Mouse (Mus musculus) naive thymus-derived CD4-positive, alpha-beta T cell, adult 2 months (primary cell): ENCODE results near the gene St6galnac6.

Experiments used
- DNase-seq: peaks from one replicate; pipeline ENCODE4 v3.0.0-alpha.2; 2011; ENCODE audit warnings: low read depth

Gene St6galnac6

DNA sequence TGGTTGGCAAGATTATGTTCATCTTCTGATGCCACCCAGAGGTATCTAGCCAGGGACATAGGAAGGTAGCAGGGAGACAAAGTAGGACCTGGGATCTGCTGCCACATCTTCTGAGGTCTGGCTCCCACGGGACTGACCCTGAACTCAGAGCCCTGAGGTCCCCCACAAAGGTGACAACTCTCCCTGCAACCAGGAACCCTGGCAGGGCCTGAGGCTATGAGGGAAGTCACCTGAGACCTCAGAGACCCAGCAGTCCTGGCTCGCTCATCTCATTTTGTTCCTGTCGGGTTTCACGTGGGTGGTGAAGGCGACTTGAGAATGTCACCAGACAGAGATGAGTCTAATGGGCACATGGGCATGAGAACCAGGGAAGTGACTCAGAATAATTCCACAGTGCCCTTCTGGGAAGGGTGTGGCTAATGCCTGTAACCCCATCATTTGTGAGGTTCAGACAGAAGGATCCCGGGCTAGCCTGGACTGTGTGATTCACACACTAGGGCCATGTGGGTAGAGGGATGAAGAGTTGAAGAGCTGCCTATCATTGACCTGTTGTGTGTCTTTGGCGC is 14.3 kb upstream of the St6galnac6 start:
- peak; percentile 20 for DNase-seq

DNA sequence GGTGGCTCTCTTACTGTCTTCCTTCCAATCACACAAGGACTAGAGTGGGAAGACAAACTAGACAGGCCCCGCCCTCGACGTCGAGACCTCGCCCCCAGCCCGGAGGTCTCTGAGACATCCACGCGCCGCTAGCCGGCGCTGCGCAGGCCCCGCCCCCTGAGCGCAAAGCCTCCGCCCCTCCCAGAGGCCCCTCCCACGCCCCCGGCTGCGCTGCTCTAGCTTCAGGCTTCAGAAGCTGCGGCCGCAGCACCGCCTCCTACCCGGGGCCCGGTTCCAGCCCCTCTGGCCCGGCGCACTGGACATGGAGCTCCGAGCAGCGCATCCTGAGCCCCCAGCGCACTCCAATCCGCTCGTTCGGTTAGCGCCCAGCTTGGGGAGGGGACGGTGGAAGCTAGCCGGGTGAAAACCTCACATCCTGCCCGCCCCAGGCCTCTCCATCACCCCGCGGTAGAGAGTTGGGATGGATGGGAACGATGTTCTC is 12.6 kb upstream of the St6galnac6 start, which contains the start of gene St6galnac4:
Gene St6galnac4 (plus strand): TSS at position 225 of the 481 bp plus-strand sequence.
- DNase-seq: peak; percentile 97

DNA sequence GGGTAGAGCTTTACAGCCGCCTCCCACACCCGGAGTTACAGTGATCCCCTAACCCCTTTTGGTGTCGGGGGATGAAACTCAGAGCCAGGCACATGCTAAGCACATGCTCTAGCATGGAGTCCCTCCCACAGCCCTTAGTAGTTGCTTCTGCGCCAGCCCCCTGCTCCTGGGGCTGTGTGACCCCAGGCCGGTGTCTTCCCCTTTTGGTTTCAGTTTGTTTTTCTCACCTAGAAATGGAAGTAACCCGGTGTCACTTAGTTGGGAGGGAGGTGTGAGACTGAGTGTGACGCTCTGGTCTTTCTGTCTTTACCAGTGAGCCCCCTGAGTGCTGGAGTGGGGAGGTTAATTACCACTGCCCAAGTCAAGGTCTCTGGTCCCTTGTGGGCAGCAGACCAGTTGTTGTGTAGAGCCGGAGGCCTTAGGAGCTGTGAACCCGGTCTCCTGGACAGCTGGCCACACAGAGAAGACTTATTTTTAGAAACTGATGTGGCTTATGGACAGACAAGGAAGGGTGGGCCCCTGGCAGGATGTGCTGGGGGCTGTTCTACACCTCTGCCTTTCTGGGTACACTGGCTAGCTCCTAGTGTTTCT is 11.7 kb upstream of the St6galnac6 start:
- peak; percentile 73 for DNase-seq

DNA sequence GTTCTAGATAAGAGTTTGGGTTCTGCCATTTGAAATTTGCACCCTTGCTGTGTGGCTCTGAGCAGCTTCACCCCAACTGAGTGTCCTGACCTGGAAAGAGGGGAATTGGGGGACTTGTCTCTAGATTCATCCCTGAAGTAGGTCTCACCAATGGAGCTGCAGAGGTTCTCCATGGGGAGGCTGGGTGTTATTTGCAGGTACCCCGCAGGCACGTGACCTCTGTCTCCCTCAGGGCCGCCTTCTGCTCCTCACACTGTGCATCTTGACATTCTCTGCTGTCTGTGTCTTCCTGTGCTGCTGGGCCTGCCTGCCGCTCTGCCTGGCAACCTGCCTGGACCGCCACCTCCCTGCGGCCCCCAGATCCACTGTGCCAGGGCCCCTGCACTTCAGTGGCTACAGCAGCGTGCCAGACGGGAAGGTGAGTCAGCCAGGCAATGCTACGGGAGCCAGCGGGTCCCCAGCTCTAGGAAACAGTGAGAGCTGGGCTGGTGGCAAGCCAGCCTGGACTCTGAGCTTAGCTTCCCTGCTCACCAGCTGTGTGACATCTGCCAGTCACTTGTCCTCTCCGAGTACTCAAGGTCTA is 10.2 kb upstream of the St6galnac6 start:
- DNase-seq: no peak

DNA sequence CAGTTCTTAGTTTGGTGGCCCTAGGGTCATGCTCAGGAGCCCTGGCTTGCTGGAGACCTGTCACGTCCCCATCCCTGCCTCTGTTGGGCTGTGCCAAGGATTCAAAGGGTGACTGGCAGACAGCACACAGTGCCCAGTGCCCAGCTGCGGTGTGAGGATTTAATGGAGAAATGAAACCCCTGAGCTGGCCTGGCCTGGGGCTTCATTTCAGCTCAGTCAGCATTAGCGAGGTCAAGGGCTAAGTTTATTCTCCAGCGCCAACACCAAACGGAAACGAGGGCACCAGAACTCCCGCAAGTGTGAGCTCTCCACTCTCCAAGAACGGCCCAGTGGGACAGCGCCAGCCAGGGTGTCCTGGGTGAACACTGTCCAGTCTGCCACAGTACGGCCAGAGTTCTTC is 9.3 kb upstream of the St6galnac6 start:
- DNase-seq: no peak

DNA sequence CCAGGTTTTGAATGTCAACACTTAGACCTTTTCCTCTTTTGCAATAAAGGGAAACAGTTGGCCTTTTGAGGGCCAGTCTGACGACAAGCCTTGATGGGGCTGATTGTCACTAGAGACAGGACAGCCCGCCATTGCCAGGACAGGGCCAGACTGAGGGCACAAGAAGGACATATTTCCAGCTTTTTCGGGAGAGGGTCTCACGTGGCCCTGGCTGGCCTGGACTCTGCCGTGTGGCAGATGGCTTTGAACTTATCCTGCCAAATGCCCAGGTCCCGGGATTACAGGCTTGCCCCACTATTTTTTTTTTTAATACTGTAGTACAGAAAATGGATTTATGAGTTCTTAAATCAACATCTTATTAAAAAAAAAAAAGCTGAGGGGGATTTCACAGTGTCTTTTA is 8.3 kb upstream of the St6galnac6 start:
- DNase-seq: no peak

DNA sequence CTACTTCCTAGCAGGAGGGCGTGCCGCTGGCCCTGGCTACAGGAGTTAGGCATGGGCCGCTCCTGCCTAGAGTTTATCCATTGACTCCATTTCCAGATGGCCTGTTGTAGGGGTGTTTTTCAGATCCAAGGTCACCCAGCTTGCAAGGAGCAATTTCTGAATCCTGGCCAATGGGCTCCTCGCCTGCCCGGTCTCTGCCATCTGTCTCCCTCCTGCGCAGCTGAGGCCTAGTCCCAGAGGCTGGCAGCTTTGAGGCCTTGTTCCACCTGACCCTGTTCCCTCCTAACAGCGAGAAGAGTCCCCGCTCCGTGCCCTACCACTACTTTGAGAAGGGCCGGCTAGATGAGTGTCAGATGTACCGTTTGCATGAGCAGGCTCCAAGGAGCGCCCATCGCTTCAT is 2.8 kb upstream of the St6galnac6 start:
- no peak for DNase-seq

DNA sequence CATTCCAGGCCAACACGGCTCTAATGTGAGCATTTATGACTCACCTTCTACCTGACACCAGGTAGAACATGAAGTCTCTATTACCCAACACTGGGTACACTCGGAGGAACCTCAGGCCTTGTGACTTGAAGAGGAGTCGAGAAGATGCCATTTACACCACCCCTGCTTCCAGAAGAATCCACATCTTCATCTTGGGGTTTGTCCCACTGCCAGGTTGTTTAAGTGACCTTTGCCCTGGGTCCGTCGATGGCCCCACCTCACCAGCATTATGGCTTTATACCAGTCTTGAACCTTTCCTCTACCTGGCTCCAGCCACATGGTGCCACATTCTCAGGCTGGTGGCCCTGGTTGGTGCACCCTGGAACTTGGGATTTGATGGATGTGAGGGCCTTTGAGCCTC is 2.3 kb upstream of the St6galnac6 start:
- DNase-seq: no peak

DNA sequence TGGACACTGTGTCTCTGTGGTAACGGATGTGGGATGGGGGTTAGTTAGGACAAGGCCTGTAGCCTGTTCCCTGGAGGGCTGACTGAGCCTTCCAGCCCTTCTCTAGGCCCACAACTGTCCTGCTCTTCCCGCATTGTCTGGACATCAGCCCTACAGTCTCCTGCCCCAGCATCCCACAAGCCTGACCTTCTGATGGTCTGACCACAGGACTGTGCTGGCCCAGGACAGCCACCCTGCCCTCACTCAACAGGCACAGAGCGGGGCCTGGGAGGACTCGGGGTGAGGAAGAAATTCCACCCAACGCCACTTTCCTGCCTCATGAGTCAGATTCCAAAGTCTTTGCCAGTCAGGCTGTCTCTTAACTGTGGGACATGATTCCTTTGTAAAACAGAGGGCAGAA is 1.8 kb upstream of the St6galnac6 start:
- DNase-seq: no peak

DNA sequence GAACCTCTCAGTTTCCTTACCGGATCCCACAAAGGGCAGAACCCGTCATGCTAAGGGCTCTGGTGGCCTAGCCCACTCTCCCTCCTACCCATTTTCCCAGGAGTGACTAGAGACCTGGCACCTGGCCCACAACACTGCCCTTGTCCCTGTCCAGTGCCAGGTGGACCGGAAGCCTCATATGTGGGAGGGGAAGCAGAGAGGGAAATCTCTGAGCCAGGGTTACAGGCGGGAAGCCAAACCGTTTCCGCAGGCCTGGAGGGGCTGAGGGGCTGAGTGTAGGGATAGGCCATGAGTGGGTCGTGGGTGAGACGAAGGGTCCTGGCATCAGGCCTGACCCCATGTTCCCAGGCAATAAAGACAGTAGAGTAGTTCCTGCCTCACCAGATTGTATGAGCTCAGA is 1.0 kb upstream of the St6galnac6 start:
- DNase-seq: no peak

DNA sequence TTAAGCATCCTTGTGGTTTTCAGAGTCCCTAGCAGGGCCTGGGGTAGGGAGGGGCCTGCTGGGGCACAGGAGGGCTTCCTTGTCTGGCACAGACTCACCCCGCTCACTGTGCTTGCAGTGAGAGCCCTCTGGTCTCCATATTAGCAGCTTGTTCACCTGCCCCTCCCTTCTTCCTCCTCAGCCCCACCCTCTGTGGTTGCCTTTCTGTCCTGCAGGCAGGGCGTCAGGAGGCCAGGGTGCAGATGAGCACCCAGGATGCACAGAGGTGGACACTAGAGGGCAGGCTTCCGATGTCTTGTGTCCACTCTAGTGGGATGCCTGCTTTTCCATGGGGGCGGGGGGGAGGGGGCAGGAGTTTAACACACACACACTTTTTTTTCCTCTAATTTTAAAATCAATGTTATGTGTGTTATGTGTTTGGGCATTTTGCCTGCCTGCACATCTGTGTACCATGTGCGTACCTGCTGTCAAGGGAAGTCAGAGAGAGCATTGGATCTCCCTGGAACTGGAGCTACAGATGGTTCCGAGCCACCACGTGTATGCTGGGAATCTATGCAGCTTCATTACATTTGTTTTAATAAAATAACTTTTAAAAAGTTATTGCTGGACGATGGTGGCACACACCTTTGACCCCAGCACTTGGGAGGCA is 2.0 kb downstream of the St6galnac6 start:
- DNase-seq: peak; percentile 48

DNA sequence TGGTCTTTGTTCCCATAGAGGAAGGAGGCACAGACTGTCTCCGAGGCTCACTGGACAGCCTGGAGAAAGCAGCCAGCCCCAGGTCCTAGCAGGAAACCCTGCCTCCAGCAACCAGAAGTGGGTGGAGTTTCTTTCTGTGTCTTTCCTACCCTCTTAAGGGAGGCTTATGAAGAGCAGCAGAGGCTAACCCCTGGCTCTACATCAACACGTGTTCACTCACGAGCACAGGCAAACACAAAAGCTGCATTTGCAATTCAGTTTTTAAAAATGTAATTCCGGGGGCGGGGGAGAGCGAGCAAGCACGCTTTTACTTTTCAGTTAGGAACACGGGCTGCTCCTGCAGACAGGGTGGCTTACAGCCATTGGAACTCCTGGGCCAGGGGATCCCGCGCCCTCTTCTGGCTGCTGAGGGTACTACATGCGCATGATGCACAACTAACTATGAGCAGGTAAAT is 3.1 kb downstream of the St6galnac6 start:
- peak; percentile 91 for DNase-seq

DNA sequence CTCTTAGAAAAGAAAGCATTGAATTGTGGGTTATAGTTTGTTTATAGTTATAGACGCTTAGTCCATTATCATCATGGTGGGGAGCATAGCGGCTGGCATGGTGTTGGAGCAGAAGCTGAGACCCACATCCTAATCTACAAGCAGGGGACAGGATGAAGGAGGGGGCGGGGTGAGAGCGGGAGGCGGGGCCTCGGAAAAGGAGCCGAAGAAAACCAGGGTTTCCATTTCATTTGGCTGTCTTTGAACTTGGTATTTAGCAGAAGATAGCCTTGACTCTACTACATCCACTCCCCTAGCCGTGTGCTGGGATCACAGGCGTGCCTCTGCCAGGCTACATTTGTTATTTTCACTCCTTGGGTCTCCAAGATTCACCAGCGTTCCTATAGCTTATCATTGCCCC is 5.1 kb downstream of the St6galnac6 start:
- no peak for DNase-seq

DNA sequence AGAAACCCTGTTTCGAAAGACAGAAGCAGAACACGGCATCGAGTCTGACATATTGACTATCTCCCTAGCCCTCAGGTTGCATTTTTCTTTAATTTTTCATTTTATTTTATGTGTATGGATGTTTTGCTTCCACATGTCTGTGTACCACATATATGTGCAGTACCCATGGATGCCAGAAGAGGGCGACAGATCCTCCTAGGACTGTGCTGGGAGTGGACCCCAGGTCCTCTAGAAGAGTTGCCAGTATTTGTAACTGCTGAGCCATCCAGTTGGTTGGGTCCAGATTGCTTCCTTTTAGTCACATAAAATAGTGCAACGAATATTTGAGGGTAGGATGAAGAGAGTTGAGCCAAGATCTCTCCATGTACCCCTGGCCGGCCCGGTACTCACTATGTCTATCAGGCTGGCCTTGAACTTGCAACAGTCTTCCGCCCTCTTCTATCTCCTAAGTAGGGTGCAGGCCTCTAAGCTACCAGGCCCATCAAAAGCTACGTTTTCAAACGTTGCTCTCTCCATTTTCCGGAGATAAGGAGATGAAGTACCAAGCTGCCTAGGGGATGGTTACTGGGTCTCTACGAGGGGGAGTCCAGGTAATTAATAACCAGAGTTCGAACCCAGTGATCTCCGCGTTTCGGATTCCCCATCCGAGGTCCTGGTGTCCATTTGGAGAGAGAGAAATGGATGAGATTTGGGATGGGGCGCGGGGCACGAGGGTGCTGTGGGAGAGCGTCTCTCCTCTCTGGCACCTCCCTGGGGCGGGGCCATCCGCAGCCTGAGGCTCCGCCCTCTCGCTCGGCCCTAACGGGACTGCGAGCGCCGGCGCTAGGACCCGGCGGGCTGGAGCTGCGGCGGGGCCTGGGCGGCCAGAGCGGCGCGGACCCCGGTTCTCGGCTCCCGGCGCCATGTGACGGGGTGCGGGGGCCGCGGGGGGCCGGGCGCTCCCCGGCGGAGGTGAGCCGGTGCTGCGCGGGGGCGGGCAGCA is 6.9 kb downstream of the St6galnac6 start:
- peak; percentile 71 for DNase-seq

DNA sequence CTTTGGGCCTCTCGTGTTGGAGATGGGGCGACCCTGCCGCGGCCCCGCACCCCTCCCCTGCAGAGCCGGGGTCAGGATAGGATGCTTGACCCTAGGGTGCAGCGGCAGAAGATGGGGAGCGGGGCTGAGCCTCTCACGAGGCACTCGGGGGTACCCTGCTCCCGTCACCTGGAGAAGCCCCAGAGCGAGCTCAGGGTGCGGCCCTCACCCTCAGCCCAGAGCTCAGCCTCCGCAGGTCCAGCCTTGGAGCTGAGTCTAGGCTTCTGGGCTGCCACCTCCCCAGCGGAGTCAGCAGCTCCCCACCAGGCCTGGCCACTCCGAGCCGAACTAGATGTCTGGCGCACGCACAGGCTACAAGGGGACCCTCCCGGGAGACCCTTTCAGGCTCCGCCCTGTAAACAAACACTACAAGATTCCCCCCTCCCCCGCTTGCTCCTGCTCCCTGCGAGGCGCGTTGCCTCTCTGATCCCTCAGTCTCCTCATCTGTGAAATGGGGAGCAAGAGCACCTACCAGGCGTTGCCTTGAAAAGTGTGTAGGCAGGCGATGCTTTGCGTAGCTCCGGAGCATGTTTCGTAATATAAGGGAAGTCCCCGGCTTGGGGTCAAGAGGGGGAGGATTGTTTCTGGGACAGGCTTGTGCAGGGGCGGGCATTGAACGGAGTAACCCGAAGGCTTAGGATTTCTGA is 7.9 kb downstream of the St6galnac6 start:
- DNase-seq: peak; percentile 56

DNA sequence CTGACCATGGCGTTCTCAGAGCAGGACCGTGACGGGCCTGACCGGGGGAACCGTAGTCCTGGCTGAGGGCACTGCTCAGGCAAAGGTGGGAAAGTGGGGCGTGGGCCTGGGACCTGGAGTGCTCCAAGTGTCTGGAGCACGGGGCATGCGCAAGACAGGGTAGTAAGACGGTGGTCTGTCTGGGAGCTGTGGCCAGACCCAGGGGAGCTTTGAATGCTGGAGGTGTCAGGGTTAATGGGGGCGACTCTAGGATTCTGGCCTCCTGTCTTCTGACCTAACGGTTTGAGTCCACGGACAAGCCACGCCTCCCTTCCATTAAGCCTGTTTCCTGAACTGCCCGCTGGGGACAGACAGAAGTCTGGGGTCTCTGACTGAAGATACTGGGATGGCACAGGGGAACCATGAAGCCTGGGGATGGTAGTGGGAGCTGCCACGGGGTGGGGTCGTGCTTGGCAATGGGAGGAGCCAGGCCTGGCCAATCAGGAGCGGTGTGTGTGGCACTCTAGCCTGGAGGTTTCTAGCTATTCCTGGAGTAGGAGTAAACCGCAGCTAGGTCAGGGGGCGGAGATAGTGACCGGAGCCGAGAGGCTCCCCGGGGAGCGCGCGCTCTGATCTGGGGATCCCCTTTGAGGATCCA is 8.8 kb downstream of the St6galnac6 start:
- peak; percentile 26 for DNase-seq

DNA sequence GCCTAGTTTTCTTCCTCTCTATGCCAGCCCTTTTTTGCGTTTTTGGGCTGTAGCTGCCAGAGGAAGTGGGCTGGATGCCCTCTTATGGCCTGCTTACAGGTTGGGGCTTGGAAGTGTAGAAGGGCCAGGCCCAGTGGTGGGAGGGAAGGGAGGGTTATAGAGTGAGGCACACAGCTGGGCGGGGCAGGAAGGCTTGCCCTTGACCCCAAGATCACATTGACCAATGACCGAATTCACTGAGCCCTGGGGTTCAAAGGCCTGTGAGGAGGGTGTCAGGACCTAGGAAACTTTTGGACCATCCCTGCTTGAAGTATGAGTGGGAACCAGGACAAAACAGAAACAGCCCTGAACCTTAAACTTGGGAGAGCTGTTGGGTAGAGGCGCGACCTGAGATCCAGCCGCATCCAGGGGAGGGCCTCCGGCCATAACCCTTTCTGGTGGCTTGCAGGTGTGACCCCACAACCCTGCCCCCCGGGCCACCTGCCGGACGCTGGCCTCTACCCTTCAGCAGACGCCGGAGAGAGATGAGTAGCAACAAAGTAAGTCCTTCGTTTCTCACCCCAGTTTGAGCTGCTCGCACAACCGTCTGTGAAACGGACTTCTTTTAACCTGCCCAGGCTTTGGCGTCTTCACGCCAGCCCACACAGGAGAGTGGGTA is 9.4 kb downstream of the St6galnac6 start:
- DNase-seq: peak; percentile 33

DNA sequence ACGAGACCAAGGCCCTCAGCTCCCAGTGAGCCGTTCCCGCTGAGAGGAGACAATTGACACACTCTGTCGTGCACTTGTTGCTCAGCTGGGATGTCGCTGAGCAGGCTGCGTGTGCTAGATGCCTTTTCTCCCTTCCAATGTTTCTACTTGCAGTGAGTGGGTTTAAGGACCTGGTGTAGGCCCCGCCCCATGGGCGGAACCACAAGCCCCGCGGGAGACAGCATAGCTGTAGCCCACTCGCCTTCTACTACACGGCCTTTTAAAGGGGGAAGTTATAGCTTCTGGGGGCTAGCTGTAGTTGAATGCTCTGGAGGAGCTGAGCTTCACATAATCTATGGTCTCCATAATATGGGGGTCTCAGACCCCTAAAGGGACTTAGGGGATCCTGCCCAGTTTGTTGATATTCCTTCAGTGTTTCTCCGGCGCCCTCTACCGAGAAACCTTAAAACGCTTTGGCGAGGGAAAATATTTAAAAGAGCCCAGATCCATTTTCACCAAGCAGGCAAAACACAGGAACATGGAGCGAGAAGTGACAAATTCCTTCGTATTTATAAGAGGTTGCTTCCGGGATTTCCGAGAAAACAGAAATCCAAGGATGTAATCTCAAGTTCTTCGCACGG is 11.2 kb downstream of the St6galnac6 start:
- peak; percentile 41 for DNase-seq

DNA sequence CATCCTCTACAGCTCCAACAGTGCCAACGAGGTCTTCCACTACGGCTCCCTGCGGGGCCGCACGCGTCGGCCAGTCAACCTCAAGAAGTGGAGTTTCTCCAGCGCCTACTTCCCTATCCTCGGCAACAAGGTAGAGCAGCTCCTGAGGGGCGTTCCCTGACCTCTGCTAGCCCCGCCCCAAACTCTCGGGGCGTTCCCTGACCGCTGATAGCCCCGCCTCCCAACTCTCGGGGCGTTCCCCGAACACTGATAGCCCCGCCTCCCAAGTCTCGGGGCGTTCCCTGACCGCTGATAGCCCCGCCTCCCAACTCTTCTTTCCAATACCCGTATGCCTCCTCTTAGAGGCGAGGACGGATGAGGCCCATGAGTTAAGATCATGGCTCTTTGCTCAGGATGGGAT is 12.8 kb downstream of the St6galnac6 start:
- DNase-seq: no peak

DNA sequence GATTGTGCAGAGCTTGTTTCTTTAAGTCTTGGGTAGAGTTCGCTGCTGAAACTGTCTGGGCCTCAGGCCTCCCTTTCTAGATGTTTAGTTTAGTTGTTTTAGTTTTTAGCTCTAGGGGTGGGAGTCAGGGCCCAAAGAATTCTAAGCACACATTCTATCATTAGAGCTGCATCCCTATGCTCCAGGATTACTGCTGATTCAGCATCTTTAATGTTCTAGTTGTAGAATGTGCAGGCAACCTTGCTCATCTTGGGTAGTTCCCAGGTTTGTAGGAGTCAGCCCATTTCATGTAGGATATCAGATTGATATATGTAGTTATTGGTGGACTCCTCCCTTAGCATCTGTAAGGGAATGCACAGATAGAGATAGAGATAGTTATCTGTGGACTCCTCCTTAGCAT is 17.6 kb downstream of the St6galnac6 start:
- DNase-seq: no peak
